In the genomic region with DNA sequence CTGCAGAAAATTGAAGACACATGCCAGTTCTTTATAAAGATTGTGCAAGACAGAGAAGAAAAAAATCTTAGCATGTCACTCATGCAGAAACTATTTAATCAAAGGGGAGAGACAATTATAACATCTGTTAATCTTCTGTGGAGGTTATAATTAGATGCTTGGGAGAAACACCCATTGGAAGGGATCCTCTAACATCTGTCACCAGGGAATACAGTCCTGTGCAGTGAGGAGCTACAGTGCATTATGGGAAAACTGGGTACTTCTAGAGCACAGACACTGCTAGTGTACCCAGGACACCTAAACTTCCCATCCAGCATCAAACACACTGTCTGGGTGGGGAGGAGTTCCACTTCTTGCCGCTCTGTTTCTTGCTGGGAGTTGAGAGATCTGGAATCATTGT, we compare ENCODE assay signal across 27 mouse cellular contexts.
"Had no signal": no experiment of that assay in that cellular context is flagged by ENCODE, and none has a peak within 500 bp of the region (broad histone marks: within the 10 kb centered on the region; RNA-seq: fewer than 3 reads in every experiment).

No protein-coding gene starts in this region.

- H3K4me1 ChIP-seq: heart, embryonic 10.5 days; heart, embryonic 12.5 days; intestine, embryonic 15.5 days; limb, embryonic 10.5 days; limb, embryonic 12.5 days had no signal

- H3K4me3 ChIP-seq: heart, embryonic 10.5 days; heart, embryonic 12.5 days; hindbrain, embryonic 10.5 days; hindbrain, embryonic 12.5 days; intestine, embryonic 15.5 days; layer of hippocampus, adult 2 months; left cerebral cortex, adult 2 months; limb, embryonic 10.5 days; limb, embryonic 12.5 days; liver, embryonic 13.5 days; liver, embryonic 15.5 days had no signal

- H3K27me3 ChIP-seq: hindbrain, embryonic 12.5 days; intestine, embryonic 15.5 days; limb, embryonic 12.5 days; liver, embryonic 13.5 days; liver, embryonic 15.5 days had no signal

- DNase-seq: gastrocnemius, postnatal 14 days; gastrocnemius, postnatal 36 days; heart, adult 18-20 months; heart, postnatal 10 days; heart, postnatal 4 days; kidney, adult 18-20 months; kidney, adult 8-10 months; kidney, postnatal 10 days; kidney, postnatal 25 days; kidney, postnatal 4 days; liver; liver, embryonic 13.5 days had no signal

- H3K4me2 ChIP-seq: heart, embryonic 12.5 days; hindbrain, embryonic 12.5 days; hindbrain, embryonic 14.5 days; intestine, embryonic 15.5 days; limb, embryonic 12.5 days; liver, embryonic 11.5 days; liver, embryonic 13.5 days; liver, embryonic 15.5 days had no signal

- H3K9ac ChIP-seq: heart, embryonic 12.5 days; hindbrain, embryonic 12.5 days; hindbrain, embryonic 14.5 days; intestine, embryonic 15.5 days; limb, embryonic 12.5 days; liver, embryonic 13.5 days; liver, embryonic 15.5 days had no signal

- ATAC-seq: hindbrain, embryonic 16.5 days; inflammation-experienced regulatory T-cells, adult 6 months; intestine, embryonic 15.5 days; intestine, postnatal 0 days had no signal

- H3K36me3 ChIP-seq: heart, embryonic 10.5 days; heart, embryonic 12.5 days; hindbrain, embryonic 12.5 days; intestine, embryonic 15.5 days; limb, embryonic 10.5 days; limb, embryonic 12.5 days; liver, embryonic 13.5 days; liver, embryonic 15.5 days had no signal

- H3K27ac ChIP-seq: heart, embryonic 10.5 days; hindbrain, embryonic 10.5 days; hindbrain, embryonic 12.5 days; hindbrain, embryonic 14.5 days; intestine, embryonic 15.5 days; layer of hippocampus, adult 2 months; left cerebral cortex, adult 2 months; limb, embryonic 10.5 days; limb, embryonic 12.5 days; liver, embryonic 13.5 days; liver, embryonic 15.5 days had no signal

- H3K9me3 ChIP-seq: heart, embryonic 10.5 days; heart, embryonic 12.5 days; hindbrain, embryonic 10.5 days; hindbrain, embryonic 12.5 days; intestine, embryonic 15.5 days; limb, embryonic 10.5 days; limb, embryonic 12.5 days; liver, embryonic 13.5 days; liver, embryonic 15.5 days had no signal
